Mouse (Mus musculus): ENCODE measurements around the gene Casz1. TPM values are rescaled to one million over a fixed set of nuclear protein-coding genes. Genes with fewer than 3 reads are reported as not detected.

Casz1 gene
- total and polyA plus RNA-seq, 2 experiments from 2014 or later: 2.3 to 6.3 TPM

DNA sequence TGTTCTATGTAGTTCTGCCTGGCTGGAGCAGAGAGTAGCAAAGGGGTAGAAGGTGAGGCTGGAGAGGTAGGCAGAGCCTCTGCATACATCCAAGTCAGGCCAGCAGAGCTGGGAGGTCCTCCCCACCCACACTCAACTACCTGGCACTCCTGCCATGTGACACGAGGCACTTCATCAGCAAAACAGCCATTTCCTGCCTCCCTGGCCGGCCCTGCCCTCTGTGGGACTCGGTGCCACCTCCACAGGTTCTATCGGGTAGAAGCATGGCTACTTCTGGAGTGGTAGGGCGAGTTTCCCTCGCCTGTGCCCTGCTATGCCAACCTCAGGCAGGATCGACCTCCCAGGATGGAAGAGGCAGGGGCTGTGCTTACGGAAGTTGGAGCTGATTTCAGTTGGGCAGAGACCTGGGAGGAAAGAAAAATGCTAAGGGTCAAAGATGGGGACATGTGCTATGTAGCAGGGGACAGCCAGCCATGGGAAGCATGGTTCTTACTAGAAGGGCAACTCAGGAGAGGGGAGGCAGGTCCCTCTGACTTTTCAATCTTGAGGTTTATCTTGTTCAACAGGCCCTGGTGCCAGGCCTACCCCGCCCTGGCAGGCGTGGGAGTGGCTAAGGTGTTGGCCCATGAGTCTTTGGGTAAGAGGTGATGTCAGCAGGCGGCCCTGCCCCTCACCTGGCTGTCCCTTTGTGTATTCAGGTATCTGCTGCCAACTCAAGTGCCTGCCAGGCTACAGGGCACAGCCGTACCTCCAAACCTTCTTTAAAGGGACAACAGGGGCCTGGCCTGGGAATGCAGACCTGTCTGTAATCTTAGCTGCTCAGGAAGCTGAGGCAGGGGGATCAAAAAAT, 6.5 kb upstream of the Casz1 start:
- Histone ChIP-seq H3K4me1 (ENCODE audit: insufficient read depth, low read length) (no peaks in the 10 kb centered on the region), H3K27me3 (ENCODE audit: insufficient read depth, low read length) (peaks cover 15% of the 10 kb centered on the region; the same call in 1 of the 2 replicates), H3K9ac (replicated peaks; ENCODE audit: low read length) (no peak overlapping the region), H3K4me2 (ENCODE audit: low read depth, low read length) (no peak overlapping the region), H3K36me3 (ENCODE audit: insufficient read depth, low read length) (no peaks in the 10 kb centered on the region), H3K9me3 (ENCODE audit: low read length) (no peaks in the 10 kb centered on the region), H3K4me3 (ENCODE audit: low read length) (no peak overlapping the region), H3K27ac (no peak overlapping the region)
- ATAC-seq (no peak), DNase-seq (ENCODE audit: low spot score) (no peak)
- no peak for TF ChIP-seq CTCF (IDR thresholded peaks at IDR 0.05; ENCODE audit: low read depth)
- WGBS: 82% methylated on average over 12 of the region's 12 CpGs

DNA sequence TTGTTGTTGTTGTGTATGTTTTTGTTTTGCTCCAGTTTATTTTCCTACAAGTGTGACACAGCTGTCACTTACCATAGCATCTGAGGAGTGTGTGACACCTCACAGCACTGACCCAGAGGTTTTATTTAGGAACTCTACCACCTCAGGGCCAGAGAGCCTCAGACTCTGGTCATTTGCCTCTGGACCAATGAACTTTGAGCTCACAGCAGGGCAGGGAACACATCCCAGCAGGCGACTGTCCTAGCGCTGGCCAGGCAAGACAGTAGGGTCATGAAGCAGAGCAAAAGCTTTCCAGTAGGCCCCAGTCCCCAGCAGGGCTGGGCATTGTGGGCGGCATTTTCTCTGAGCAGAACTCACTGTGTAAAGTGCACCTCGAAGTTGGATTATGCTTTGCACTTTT, 1.2 kb upstream of the Casz1 start:
- H3K36me3 ChIP-seq (ENCODE audit: insufficient read depth, low read length): no peaks in the 10 kb centered on the region
- ATAC-seq: no peak
- no peak overlapping the region for H3K27ac ChIP-seq
- no peak for TF ChIP-seq CTCF (IDR thresholded peaks at IDR 0.05; ENCODE audit: low read depth)
- no peak overlapping the region for H3K4me2 ChIP-seq (ENCODE audit: low read depth, low read length)
- peaks cover 17% of the 10 kb centered on the region for H3K4me1 ChIP-seq (ENCODE audit: insufficient read depth, low read length)
- H3K9me3 ChIP-seq (ENCODE audit: low read length): no peaks in the 10 kb centered on the region
- WGBS: 25% methylated on average over 4 of the region's 4 CpGs
- DNase-seq (ENCODE audit: low spot score): no peak
- peaks cover 34% of the 10 kb centered on the region for H3K27me3 ChIP-seq (ENCODE audit: insufficient read depth, low read length)
- no peak overlapping the region for H3K9ac ChIP-seq (replicated peaks; ENCODE audit: low read length)
- no peak overlapping the region for H3K4me3 ChIP-seq (ENCODE audit: low read length)

DNA sequence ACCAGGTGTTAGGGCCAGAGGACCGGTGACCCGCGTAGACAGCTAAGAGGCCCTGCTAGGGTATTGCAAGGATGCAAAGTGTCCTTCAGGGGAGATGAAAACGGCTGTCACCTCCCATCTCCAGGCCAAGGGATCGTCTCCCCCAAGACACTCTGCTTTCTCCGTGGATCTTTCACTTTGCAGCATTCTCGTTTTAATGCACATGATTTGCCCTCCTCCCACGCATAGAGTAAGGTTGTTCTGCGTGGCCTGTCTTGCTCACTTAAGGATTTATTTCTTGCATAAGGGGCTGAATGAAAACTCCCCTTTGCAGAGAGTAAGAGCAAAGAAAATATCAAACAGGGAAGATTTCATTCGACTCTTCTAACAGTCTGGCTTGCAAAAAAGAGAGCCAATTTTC, 593 bp upstream of the Casz1 start:
- 9% methylated on average over 10 of the region's 10 CpGs for WGBS
- no peaks in the 10 kb centered on the region for H3K36me3 ChIP-seq (ENCODE audit: insufficient read depth, low read length)
- H3K27me3 ChIP-seq (ENCODE audit: insufficient read depth, low read length): peaks cover 34% of the 10 kb centered on the region
- no peak for TF ChIP-seq CTCF (IDR thresholded peaks at IDR 0.05; ENCODE audit: low read depth)
- no peak overlapping the region for H3K9ac ChIP-seq (replicated peaks; ENCODE audit: low read length)
- peak overlapping the region; percentile 84 for H3K4me2 ChIP-seq (ENCODE audit: low read depth, low read length)
- peaks cover 17% of the 10 kb centered on the region for H3K4me1 ChIP-seq (ENCODE audit: insufficient read depth, low read length)
- no peak for DNase-seq (ENCODE audit: low spot score)
- H3K4me3 ChIP-seq (ENCODE audit: low read length): peak overlapping the region; percentile 46
- ATAC-seq: no peak
- no peaks in the 10 kb centered on the region for H3K9me3 ChIP-seq (ENCODE audit: low read length)
- no peak overlapping the region for H3K27ac ChIP-seq

DNA sequence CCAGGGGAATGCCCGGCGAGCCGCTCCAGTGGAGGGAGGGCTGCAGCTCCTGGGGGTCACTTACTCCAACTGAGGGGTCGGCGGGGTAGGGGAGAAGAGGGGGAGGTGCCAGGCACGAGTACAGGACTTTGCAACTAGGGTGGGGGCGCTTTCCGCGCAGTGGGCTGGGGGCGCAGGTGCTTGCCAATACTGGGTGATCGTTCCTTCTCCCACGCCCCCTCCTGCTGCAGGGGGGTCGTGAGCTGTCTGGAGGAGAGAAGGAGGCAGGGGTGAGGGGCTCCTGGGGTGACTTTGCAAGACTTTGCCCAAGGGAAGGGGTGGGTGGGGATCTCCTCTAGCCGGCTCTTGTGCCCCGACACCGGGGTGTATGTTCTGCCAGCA, 541 bp downstream of the Casz1 start:
- no peak for TF ChIP-seq CTCF (IDR thresholded peaks at IDR 0.05; ENCODE audit: low read depth)
- H3K27ac ChIP-seq: no peak overlapping the region
- H3K4me3 ChIP-seq (ENCODE audit: low read length): peak overlapping the region; percentile 46
- ATAC-seq (no peak), DNase-seq (ENCODE audit: low spot score) (no peak)
- no peak overlapping the region for H3K9ac ChIP-seq (replicated peaks; ENCODE audit: low read length)
- H3K36me3 ChIP-seq (ENCODE audit: insufficient read depth, low read length): no peaks in the 10 kb centered on the region
- 3% methylated on average over 12 of the region's 16 CpGs for WGBS
- H3K9me3 ChIP-seq (ENCODE audit: low read length): no peaks in the 10 kb centered on the region
- H3K4me2 ChIP-seq (ENCODE audit: low read depth, low read length): peak overlapping the region; percentile 84
- H3K4me1 ChIP-seq (ENCODE audit: insufficient read depth, low read length): peaks cover 17% of the 10 kb centered on the region
- H3K27me3 ChIP-seq (ENCODE audit: insufficient read depth, low read length): peaks cover 34% of the 10 kb centered on the region

DNA sequence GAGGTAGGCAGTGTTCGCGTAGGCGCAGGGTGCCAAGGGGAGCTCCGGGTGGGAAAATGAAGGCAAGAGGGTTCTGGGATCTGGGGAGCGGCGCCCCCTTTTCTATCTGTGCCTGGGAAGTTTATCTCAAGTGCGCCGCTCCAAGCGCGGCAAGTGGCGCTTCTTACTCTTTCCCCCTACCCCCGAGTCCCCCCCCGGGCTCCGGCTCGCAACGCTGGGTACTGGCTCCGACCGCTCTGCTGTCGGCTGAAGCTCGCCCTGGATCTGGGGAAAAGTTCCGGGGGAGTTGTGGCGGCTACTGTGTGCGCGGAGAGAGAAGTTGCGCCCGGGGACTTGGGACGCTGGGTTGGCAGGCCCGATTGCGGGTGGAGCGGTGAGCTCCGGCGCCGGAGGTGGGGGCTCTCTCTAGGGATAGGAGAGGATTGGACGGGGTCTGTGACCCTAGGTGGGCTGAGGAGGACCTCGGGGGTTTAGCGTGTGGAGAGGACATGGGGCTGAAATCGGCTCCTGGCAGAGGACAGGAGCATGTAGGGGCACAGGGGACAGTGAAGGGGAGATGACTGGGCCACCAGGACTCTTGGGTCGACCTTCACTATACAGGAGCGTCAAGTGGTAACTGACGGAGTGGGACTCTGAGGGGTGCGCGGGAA, 1.1 kb downstream of the Casz1 start:
- no peaks in the 10 kb centered on the region for H3K9me3 ChIP-seq (ENCODE audit: low read length)
- no peak for TF ChIP-seq CTCF (IDR thresholded peaks at IDR 0.05; ENCODE audit: low read depth)
- DNase-seq (ENCODE audit: low spot score) (no peak), ATAC-seq (no peak)
- WGBS: under 1% methylated on average over 42 of the region's 42 CpGs
- peak overlapping the region; percentile 84 for H3K4me2 ChIP-seq (ENCODE audit: low read depth, low read length)
- H3K4me3 ChIP-seq (ENCODE audit: low read length): peak overlapping the region; percentile 46
- H3K27me3 ChIP-seq (ENCODE audit: insufficient read depth, low read length): peaks cover 34% of the 10 kb centered on the region
- no peak overlapping the region for H3K9ac ChIP-seq (replicated peaks; ENCODE audit: low read length)
- H3K4me1 ChIP-seq (ENCODE audit: insufficient read depth, low read length): peaks cover 17% of the 10 kb centered on the region
- H3K36me3 ChIP-seq (ENCODE audit: insufficient read depth, low read length): no peaks in the 10 kb centered on the region
- H3K27ac ChIP-seq: no peak overlapping the region

DNA sequence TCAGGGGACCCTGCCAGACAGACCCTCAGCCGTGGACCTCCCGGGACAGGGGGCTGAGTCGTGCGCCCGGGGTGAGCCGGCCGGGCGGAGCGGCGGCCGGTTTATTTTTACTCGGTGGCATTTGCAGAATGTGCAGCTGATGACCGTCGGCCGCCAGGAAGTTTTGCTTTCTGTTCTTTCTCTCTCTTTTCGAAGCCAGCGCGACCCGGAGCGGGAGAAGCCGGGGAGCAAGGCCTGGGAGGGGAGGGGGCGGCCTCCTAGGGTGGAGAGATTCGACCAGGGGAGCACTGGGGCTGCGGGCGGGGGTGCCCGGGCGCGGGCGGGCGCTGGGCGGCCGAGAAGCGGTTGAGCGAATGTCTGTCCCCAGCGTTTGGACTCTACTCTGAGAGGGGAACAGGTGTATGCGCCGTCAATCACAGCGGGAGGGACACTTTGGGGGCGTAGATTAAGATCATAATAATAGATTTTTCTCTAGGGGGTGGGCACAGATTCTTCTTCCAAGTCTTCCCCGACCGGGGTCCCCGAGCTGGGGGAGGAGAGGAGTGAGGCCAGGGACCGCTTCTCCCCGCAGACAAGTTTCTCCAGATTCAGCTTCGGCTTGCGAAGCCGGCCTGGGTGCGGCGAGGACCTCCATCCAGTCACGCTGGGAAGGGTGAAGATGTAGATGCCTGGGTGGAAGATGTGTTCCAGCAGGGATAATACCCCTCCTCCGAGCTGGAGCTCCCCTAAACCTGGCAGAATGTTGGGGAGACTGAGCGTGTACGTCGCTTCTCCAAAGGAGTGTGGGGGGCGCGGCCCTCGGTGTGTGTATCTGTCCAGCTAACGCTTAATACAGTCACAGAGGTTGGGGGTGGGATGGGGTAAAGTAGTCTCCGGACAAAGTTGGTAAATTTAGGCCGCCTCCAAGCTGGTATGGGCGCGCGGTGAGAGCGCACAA, 1.9 kb downstream of the Casz1 start:
- ATAC-seq (no peak), DNase-seq (ENCODE audit: low spot score) (no peak)
- Histone ChIP-seq H3K27ac (no peak overlapping the region), H3K4me1 (ENCODE audit: insufficient read depth, low read length) (peaks cover 17% of the 10 kb centered on the region), H3K27me3 (ENCODE audit: insufficient read depth, low read length) (peaks cover 34% of the 10 kb centered on the region), H3K9me3 (ENCODE audit: low read length) (no peaks in the 10 kb centered on the region), H3K36me3 (ENCODE audit: insufficient read depth, low read length) (no peaks in the 10 kb centered on the region), H3K4me2 (ENCODE audit: low read depth, low read length) (peak overlapping the region; percentile 84), H3K9ac (replicated peaks; ENCODE audit: low read length) (no peak overlapping the region), H3K4me3 (ENCODE audit: low read length) (peak overlapping the region; percentile 46)
- TF ChIP-seq CTCF (IDR thresholded peaks at IDR 0.05; ENCODE audit: low read depth): no peak
- under 1% methylated on average over 61 of the region's 64 CpGs for WGBS

Measured in hindbrain, postnatal 0 days (tissue).